Mouse (Mus musculus) granulocyte monocyte progenitor cell, adult 5-6 weeks (primary cell): ENCODE measurements around the gene Tle2. TPM values are rescaled to one million over a fixed set of nuclear protein-coding genes. Genes with fewer than 3 reads are reported as not detected.

Experiments used
- ATAC-seq: replicated peaks from 2 replicates; pipeline ENCODE4 v1.8.0; 2016; ENCODE audit warnings: mild to moderate bottlenecking, moderate TSS enrichment, inconsistent platforms; ENCODE audit not compliant: poor library complexity, severe bottlenecking
- total RNA-seq, 2 experiments: library from RNA; stranded (forward) in 1 of 2; stranded (reverse) in 1 of 2; fragments of 200-712, 200-1000 nt in 1 of 2; fragments of >200 nt in 1 of 2; fragmentation: Nextera tagmentation in 1 of 2; gene quantifications; 2 replicates each; pipeline ENCODE4 v1.2.3; 2014 to 2017

Gene Tle2
- total RNA-seq (2014; fragmentation: Nextera tagmentation) (4.4 and 5.0 TPM in 2 replicates), total RNA-seq (2017) (0.17 and 2.4 TPM in 2 replicates)

DNA sequence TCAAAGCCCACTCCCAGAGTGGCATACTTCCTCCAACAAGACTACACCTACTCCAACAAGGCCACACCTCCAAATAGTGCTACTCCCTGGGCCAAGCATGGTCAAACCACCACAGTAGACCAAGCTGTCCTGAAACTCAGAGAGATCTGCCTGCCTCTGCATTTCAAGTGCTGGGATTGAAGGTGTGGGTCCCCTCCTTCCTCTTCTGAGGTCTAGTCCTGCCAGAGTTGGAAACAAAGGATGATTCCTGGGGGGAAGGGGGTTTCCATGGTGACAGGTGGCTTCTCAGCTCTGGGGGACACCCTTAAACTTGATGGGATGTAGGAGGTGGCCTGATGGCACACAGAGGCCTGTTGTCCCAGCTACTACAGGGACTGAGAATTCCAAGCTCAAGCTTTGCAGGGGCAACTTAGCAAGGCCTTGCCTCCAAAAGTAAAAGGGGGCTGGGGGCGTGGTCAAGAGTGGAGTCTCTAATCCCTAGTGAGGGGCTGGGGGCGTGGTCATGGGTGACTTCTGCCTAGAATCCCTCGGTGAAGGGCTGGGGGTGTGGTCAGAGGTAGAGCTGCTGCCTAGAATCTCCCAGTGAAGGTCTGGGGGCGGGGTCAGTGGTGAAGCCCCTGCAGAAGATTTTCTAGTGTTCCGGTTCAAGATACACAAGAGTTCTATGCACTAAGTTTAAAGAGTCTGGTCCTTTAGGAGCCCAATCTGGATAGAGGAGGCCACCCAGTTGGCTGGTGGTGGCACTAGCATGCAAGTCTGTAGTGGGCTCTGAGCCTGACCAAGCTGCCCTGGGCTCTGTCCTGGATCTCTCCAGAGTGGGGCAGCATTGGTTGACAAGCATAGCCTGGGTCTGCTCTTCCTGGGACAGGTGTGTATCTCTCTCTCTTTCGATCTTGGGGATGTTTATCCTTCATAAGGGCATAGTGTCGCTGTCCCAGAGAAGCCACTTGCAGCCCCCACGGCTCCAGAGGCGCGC lies at the start of gene Tle2:
Tle2 (plus strand) TSS at position 481 of the 976 bp plus-strand sequence.
- ATAC-seq, result no peak

DNA sequence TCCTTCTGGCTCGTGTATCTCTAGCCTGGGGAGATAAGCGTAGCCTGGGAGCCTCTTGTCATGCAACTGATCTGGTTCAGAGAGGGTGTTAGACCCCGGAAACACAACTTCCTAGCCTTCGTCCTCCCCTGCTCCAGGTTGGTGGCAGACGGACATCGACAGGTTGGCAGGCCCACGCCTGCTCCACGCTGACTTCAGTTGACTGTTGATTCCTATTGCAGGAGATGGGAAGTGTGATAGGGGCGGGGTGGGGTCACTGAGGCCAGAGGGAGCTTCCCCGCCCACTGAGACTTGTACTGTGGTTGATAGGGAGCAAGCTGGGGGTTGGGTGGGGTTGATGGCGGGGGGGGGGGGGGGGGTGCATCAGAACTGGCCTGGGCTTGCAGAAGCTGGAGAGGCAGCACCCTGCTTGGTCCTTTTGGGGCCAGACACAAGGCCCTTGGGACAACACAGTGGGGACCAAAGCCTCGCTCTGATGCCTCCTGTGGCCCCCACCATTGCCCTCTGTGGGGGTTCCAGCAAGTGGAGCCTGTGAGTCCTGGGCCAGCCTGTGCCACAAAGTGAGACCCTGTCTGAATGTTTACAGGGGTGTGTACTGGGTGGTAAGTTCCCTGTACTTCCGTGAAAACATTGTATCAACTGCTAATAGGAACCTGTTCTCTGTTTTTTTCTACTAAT lies 49.2 kb upstream of the Tle2 start:
- peak; percentile 25; the same call in 1 of the 2 replicates for ATAC-seq

DNA sequence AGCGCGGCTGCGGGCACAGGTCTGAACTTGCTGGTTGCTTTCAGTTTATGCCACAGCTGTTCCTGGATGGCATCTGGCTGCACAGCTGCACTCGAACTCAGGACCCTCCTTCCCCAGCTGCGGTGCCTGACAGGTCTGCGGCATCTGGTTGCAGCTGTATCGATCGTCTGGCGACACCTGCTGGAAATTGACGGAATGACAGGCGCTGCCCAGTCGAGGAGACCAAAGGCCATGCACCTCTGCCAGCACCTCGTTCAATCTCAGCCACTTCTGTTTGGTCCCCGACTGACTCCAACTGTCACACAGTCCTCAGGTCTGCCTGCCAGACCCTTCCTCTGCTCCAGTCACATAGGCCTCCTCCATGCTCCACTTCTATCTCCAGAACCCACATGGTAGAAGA lies 47.6 kb upstream of the Tle2 start:
- ATAC-seq, result peak; percentile 46

DNA sequence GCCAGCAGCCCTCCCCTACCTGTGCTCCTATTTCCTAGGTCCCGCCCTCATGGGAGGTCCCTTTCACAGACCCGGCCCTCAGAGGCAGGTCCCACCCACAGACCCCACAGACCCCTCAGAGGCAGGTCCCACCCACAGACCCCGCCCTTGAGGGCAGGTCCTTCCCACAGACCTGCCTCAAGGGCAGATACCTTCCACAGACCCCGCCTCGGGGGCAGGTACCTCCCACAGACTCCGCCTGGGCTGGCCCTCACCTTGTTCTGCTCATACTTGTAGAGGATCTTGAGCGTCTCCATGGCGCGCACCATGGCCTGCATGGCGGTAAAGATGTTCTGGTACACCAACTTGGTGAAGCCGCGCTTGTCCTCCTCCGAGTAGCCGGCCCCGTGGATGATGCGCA lies 39.5 kb upstream of the Tle2 start:
- no peak for ATAC-seq

DNA sequence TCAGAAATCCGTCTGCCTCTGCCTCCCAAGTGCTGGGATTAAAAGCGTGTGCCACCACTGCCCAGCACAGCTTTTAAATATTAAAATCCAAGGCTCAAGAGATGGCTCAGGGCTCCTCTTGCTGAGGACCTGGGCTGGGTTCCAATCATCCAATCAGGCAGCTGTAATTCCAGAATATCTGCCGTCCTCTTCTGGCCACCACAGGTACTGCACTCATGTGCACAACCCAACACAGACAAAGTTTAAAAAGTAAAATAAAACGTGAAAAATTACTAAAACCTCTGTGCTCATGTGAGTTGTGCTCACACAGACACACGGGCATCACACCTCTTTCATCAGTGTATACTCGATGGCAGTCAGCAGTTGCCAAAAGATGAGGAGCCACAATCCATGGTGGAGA lies 37.6 kb upstream of the Tle2 start:
- peak; percentile 63; the same call in 1 of the 2 replicates for ATAC-seq

DNA sequence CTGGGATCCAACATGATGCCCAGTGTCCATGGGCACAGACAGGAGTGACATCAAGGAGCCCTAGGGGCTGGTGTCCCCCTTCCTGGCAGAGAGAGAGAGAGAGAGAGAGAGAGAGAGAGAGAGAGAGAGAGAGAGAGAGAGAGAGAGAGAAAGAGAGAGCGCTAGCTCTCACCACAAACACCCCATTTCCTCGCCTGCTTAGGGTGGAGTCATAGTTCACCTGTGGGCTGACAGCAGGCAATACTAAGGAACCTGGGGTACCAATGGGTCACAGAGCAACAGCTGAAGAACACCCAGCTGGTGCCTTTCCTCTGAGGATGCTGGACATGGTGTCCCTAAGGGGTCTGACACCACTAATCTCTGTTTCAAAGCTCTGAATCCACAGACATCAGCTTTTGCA lies 36.9 kb upstream of the Tle2 start:
- ATAC-seq, result no peak

DNA sequence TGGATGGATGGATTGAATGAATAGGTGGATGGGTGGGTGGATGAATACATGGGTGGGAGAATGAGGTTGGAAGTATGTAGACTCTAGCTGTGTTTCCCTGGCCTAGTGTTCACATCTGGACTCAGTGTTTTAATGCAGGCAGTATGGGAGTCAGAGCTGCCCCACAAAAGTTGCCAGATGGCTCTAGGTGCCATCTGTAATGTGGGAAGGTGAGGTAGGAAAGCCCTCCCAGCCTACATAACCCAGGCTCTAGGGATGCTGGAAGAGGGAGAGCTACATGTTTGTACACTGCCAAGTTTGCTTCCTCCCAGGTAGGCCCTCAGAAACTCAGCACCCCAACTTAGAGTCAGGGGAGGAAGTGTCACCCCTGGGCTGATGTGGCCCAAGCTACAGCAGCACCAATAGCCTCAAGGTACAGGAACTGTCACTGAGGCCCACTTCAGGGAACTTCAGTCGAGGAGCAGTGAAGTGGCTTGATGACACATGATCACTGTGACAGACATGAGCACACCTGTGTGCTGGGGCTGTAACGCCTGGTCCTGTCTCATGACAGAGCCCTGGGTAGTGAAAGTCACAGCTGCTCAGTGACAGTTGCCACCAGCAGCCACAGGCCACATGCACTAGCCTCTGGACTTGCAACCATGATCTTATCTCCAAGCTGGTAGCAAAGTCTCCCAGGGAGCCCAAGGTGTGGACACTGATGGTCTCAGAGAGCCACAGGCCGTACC lies 35.9 kb upstream of the Tle2 start:
- no peak for ATAC-seq

DNA sequence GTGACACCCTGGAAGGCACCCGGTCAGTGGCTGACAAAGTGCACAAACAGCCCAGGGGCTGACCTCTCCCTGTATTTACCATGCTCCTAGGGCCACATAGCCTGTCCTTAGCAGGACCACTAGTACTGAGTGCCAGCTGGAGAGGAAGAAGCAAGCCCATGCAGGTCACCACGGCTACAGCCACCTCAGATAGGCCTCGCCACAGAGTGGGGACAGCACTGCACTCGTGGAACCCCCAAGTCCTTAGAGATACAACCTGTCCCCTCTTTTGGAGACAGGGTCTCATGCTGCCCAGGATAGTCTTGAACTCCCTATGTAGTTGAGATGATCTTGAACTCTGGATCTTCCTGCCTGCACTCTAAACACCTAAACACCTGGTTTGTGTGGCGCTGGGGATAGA lies 33.0 kb upstream of the Tle2 start:
- ATAC-seq, result no peak

DNA sequence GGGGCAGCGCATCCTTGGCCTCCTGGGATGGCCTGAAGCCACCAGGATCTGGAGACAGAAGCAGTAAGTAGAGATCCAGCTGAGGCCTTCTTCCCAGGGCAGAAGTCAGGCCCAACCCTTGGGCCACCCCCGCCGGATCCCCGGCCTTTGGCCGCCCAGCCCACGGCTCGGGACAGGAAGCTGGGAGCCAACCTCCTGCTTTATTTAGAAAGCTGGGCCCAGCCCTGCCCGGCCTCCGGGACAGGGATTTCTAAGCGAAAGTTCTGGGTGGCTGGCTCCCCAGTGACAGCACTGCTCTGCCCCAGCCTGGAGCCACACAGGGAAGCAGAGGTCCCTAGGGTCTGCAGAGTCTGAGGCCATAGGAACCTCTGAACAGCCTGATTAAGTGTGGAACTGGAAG lies 32.6 kb upstream of the Tle2 start:
- no peak for ATAC-seq

DNA sequence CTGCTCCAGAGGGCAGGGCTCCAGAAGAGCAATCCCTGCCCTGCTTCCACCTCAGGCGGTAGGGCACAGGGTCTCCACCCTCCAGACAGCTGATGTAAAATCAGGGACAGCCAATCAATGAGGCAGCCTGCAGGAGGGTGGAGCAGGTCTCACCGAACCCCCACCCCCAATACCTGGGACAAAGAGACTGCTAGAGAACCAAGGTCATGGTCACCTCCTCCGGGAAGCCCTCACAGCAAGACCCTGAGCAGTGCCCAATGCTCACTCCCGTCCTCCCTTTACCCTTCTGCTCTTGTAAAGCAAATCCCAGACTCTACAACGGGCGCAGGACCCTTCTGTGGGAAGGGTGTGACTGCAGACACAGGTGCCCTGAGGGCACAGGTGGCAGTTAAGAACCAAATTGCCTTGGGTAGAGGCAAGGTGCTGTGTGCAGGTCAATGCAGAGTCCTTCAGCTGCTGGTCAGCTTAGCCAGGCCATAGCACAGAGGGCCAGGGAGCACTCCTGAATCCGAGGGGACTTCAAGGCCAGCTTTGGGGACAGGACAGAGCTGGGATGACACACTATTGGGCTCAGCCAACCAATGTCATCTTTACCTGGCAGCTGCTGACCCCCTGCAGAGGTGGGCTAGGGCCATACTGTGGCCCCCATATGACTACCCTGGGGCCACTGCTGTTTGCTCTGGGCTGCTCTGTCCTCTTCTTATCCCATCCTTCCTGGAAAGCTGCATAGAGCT lies 31.5 kb upstream of the Tle2 start:
- no peak for ATAC-seq

DNA sequence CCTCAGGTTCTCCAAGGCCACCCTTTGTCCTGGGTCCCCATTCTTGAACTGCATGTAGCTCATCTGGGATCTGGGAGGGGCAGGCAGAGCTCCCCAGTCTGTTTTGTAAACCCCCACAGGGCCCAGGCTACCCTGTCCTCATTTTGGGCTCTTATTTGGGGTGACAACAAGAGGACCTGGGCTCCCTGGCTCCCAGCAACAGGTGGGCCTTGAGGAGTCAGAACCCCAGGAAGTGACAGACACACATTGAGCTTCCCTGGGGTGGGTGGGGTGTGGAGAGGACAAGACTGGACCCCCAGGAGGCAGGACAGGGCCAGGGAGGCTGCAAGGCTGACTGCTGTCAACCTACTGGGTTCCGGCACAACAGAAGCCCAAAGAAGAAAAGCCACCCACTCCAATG lies 30.7 kb upstream of the Tle2 start:
- no peak for ATAC-seq

DNA sequence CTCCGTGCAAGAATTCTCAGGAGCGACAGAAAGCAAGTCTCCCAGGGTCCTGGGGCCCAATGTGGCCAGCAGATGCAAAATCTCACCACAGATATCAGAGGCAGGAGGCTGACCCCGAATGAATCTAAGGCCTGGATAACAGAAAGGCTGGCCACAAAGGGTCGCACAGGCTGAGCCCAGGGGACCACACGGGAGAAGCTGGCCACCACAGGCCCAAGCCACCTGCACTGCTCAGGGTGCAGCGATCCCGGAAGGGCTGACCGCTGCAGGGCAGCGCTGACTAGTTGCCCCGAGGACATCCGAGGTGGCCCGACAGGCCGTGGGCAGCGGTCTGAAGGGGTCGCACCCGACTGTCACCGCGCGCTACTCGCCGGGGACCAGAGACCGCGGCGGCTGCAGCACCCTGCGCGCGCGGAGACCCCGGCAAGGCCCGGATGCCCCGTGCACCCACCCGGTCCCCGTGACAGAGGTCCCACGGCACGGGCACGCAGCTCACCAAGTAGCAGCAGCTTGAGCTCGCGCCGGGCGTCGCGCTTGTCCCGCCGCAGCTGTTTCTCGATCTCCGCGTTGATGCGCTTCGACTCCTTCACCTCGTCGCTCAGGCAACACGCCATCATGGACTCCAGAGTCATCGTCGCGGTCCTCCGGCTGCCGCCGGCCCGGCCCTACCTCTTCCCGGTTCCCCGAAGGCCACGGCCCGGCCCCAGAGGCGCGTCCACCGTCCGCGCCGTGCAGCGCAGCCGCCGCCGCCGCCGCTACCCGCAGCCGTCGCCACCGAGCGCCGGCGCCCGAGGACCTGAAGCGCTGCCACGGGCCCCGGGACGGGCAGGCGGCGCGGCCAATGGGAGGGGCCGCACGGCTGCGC lies 29.8 kb upstream of the Tle2 start:
- no peak for ATAC-seq

DNA sequence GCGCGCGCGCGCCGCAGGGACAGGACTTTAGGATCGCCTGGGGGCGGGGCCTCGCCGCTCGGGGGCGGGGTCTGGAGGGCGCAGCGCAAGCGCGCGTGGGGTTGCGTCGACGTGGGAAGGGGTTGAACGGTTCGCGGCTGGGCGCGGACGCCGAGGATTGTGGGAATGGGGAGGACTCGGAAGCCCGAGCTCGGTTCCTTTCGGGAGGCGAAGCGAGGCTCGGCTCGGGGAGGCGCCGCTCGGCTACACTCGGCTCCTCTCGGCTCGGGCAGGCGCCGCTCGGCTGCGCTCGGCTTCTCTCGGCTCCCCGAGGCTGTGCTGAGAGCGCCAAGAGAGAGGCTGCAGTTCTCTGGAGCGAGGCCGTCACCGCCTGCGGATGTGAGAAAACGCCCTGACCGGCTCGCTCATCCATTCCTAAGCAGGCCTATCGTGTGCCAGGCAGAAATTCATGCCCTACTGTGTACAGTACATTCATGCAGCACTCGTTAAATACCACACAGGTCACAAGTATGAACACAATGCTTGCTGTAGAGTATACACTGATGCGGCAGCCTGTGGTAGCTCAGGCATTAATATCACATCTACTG lies 29.1 kb upstream of the Tle2 start, which contains the start of gene Gna11:
Gna11 (minus strand) TSS at position 30 of the 587 bp plus-strand sequence.
- ATAC-seq, result peak; percentile 91

DNA sequence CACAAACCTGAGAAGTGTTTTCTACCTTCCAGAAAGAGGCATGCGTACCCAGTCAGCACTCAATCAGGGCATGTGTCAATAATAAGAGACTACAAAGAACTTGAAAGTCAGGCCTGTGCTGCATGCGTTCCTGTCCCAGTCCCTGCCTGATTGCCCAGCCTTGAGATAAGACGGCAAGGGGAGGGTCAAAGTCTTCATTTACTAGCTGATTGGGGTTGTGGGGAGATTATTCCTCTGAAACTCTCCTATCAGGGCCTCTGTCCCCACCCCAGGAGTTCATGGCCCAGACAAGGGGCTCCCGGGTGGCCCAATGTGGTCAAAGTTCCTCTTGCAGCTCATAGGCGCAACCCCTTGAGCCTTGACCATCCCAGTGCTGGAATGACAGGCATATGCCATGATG lies 28.0 kb upstream of the Tle2 start:
- no peak for ATAC-seq

DNA sequence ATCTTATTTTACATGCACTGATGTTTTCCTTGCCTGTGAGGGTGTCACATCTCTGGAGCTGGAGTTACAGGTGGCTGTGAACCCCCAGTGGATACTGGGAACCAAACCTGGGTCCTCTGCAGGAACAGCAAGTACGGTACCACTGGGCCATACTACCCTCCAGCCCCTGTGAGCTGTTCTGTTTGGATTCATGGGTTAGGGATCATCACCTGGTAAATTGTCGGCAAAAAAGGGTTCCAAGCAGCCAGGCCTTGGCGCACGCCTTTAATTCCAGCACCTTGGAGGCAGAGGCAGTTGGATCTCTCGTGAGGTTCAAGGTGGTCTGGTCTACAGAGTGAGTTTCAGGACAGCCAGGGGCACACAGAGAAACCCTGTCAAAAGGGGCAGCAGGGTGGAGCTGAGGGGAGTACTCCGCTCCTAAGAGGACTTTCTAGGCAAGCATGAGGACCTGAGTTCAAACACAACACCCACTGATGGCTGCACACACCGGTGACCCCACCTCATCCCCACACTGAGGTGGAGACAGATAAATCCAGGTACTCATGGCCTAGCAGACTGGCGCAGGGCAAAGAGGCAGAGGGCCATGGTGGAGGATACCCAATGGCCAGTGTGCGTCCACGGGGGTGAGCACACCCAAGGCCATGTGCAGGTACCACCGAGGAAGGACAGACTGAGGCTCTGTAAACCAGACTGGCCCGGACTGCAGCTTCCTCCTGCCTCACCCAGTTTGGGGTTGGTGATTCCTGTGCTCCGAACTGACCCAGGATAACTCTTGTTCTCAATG lies 27.4 kb upstream of the Tle2 start:
- no peak for ATAC-seq

DNA sequence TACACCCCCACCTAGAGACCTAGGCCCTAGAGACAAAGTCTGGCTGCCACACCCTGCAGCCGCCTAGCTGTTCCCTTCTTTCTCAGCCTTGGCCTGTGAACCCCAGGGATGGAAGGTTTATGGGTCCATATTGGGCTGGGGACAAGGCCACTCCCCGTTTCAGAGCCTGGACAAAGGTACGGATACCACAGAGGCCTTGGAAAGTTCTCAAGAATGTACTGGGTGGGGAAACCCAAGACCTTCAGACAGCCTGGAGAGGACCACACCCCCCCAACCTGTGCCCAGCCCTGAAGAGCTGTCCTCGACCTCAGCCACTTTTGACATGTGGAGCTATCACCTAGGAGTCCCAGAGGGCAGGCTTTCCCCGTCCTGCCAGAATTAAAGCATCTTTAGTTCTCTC lies 25.4 kb upstream of the Tle2 start:
- ATAC-seq, result no peak

DNA sequence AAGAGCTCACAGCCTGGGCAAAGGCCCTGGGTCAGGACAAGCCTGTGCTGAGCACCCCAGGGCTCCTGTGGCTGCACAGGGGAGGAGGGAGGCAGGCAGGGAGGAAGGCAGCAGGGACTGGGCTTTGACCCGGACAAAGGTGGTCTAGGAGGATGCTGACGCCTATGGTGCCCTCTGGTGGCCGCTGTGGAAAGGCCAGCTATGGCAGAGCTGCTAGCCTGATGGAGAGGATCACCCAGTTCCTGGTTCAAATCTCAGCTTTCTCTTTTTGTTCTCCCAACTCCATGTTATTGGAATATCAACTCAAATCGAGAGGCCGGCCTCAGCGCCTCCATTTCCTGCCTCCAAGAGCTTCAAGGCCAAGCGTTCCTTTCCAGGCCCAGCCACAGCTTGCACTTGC lies 24.1 kb upstream of the Tle2 start:
- ATAC-seq, result peak; percentile 48

DNA sequence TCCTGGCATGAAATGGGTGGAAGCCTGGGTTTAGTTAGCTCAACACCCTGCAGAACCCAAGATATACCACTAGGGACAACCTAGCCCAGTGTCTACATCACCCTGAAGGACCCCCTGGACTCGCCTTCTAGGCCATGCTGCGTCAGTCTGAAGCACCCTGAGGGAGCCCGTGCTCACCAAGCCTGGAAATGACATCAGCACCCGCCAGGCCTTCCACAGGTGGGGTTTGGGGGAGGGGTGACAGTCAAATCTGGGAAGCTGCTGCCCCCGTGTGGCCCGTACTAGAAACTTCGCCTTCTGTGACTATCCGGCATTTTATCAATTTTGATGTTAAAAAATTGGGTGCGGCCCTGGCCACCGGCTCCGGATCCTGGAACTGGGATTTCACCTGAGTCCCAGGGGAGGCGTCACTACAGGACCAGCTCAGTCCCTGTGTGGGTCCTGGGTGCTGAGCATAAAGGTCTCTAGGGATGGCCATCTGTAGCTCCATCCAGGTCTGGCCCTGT lies 22.7 kb upstream of the Tle2 start:
- peak; percentile 71 for ATAC-seq
